Mouse (Mus musculus): ENCODE data around the gene Polr2l.
A peak's percentile ranks its signal among the peaks of the same experiment; 100 is the strongest.

The Polr2l gene

DNA sequence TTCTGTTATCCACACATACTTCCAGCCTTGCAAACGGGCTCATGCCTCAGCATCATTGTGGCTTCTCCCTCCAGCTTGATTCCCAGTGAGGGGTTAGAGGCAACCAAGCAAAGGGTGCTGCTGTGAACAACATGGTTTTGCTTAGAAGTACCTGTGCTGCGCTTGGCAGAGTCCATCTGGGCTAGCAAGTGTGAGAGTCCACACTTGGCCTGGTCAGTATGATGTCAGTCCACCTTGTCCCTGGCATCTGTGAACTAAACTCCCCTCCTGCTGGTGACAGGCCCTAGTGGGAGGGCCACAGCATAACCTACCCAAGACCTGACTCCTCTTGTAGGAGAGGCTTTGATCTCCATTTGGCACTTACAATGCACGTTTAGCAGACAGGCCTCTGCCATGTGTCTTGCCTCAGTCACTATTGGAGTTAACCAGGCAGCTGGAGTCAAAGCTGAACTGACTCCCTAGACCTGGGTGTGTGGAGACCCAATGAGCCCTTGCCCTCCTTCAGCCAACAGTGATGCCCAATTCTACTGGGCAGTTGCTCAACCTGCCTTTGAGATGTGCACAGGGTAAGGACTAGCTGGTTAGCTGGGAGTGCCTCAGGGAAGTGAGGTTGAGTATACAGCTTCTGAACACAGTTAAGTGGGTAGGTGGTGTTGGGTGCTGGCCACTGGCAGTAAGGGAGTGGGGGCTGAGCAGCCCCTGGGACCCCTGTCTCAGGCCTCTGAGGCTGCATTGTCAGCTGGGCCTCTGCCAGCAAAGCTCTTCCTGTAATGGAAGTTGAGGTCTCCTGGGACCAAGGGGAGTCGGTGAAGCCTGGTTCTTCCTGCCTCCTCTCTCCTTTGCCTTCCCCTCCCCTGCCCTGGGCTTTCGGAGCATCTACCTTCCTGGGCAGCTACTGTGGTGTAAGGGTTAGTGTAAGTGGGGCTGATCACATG is 9.5 kb upstream of the Polr2l start:
- DNase-seq = no peak

DNA sequence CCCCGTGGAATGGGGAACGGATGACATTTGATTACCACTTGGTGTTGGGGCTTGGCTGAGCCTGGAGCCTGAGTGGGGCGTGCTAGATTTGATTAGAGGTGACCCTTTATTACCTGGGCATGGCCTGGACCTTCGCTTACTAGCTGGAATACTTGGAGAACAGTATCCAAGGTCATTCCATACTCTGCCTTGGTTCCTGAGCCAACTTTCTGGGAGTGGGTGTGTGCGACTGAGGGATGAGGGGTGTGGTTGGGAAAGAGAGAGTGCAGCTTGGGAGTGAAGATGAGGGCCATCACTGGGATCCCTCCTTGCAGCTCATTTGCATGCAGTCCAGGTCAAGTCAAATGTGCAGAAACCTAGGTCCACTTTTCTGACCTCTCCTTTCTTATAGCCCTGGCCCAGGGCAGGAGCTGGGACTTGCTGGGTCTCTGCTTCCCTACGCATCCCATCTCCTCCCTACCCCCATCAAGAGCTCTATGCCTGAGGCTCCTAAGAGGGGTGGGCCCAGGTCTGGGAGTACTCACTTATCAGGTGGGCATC is 8.3 kb upstream of the Polr2l start:
- DNase-seq = no peak

DNA sequence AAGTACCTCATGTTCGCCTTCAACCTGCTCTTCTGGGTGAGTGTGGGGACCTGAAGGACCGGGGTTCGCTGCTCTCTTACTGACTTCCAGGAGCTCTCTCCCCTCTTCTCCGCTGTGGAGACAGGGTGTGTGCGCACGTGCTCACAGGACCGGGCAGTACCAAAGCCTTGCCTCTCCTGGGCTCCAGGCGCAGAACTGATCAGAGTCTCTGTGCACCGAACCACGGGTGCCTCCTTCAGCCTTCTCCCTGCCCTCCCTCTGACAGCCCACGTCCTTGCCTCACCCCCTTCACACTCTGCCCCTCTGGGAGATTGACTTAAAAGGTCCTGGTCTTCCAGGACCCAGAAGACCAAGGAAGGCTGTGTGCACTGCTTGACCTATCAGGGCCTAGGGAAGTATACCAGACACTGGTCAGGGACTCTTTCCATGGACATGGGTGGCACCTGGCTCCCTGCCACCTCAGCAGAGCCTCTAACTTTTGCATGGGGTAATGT is 7.6 kb upstream of the Polr2l start:
- no peak for DNase-seq

DNA sequence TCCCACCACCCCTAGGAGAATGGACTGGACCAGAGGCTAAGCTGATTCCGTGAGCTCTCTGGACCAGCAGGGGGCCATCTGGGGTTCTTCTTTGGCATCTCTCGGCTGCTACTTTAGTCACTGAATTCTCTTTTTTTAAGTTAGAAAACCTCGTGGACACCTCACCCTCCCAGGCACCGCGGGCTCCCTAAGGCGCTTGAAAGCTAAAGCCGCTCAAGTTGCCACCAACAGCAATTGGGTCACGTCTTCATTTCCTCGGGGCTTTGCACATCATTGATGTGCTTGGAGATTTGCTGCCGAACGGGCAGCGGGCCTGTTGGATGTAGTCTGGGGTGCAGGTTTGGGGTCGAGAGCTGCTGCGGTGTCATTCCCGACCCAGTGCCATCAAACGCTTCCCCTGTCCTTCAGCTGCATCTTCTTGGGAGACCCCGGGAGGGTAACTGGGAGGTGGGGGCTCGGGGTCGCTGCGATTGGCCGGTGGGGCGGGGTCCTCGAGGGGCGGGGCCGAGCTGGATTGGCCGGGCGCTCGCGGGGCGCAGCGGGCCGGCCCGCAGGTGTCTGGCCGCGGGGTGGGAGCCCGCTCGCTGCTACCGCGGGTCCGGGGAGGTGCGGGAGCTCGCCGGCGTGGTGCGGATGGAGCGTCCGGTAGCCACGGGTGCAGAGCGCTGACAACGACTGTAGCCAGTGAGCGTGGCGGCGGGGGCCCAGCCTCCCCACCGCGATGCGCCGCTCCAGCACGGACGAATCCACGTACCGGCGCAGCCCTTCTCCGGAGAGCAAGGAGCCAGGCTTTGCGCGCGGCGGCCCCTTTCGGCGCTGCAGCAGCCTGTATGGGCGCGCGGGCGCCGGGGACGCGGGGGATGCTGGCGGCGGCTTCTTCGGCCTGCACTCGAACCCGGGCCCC is 6.8 kb upstream of the Polr2l start:
- no peak for DNase-seq

DNA sequence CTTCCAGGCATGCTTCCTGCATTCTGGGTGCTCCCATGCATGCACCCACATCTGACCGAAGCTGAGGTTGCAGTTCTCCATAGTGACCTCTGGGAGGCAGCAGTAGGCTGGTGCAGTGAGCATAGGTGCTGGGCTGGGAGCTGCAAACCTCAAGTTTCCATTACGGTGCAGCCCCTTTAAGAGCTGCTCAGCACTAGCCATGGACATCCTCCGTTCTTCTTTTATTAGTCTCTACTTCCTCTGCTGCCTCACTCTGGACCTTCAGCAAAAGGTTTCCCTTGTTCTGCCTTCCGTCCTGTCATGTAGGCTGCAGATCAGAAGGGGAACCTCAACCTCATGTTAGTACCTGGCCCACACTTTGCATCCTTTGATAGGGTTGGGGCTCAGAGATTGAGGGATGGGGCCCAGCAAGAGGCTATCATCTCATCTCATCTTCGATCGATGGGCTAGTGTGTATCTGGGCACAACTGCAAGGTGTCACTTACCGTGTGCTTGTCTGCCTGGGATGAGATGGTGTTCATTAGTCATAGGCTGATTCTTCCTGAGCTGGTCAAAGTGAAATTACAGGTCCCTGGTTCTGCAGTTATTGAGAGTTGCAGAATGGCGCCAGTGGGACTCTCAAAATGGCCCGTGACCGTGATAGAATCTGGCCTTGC is 6.0 kb upstream of the Polr2l start:
- peak; percentile 83 for DNase-seq

DNA sequence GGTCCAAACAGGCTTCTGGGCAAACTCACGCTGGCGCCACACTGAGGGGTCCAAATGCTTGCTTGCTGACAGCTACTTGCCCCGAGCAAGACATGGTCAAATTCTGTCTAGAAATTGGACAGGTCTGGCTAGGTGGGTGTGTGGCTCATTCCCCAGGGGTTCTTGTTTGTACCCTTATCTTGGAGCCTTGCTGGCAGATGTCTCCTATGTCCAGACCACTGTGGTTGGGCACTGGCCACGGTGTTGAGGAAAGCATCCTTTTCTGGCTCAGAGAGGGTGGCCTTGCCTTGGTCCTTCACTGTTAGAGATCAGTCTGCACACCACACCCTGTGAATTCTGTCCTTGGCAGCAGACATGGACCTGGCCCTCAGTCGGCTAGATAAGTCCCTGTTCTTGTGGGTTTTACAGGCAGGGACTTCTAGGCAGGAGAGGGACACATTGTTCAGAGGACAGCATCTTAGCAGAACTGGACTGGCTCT is 3.4 kb upstream of the Polr2l start:
- DNase-seq = no peak

DNA sequence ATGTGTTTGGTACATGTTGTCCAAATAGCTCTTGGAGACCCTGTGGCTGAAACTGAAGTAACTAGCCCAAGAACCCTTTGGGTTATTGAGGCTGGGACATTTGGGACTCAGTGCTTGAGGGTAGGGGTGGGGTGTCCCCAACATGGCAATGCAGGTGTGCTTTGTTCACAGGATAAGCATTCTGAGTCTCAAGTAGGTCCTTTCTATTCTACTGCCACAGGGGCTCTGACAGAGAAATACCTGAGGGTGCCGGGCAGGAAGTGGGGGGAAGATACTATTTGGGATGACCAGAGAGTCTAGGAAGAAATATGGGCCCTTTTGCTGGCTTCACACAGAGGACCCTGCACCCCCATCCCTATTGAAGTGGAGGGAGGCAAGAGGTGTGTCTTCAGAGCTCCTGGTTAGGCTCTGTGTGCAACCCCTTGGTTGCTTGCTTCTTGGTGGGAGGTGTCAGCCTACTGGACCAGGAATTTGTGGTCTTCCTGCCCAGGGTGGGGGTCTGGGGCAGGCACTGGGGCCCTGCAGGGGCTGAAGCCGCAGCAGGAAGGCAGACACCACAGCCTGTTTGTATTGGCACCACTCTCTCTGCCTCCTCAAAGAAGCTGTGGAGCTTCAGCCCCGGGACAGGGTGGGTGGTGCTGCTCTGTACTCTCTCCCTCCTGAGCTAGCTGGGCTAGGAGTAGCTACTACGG is 2.8 kb upstream of the Polr2l start:
- no peak for DNase-seq

DNA sequence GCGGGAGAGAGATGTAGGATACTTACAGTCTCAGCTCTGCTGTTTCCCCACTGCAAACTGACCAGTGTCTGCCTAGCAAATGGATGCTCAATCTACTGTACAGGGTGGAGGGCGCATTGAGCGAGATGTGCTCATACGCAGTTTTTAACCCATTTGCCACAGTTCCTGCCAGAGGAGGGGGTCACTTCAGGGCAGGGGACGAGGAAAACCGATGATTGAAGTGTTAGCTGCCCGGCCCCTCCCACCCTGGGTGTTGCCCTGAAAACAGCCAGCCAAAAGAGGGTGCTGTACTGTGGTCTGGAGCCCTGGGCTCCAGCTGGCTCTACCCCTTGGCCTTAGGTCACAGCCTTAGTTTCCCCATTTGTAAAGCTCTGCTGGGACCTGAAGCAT is 2.0 kb upstream of the Polr2l start:
- DNase-seq = no peak

DNA sequence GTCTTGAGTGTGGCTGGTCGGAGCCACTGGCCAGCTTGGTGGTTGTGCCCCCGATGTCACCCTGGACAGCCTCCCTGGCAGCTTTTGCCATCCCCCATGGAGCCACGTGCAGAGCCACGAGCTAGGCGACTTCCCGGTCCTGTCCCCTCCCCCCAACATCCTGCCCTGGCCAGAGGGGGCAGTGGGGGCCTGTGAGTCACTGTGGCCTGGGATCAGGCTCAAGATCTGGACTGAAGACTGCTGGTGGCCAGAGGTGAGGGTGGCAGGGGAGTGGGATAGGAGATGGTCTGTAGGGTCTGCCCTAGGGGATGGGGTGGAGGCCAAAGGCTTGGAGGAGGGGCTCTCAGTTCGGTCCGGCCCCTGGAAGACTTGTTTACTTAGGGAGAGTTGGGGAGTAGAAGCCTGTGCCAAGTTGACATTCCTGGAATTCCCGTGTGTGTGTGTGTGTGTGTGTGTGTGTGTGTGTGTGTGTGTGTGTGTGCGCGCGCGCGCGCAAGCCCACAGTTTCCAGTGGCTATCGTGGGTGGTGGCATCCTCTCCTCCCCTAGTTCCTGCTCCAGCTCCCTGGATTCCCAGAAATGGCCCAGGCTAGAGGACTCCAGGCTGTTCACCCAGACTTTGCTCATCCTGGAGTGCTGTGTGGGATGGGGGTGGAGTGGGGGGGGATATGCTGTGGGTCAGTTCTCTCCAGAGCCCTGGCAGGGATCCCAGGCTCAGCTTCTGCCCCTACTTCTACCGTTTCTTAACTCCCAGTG is 1.5 kb upstream of the Polr2l start:
- DNase-seq = peak; percentile 94

DNA sequence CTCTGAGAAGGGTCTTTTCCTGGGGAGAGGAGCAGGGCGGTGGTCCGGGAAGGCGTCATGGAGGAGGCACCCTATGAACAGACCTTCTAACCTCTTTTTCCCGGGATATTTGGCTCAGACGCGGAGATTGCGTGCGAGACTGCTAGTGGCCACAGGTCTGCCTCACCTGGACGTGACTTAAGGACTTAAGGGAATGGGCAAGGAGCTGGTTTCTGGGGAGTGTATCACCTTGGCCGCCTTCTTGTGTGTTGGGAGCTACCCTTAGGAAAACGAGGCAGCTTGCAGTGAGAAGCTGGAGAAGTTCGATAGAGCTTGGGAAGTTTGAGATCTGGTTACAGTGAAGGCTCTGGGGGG is 850 bp upstream of the Polr2l start:
- no peak for DNase-seq

DNA sequence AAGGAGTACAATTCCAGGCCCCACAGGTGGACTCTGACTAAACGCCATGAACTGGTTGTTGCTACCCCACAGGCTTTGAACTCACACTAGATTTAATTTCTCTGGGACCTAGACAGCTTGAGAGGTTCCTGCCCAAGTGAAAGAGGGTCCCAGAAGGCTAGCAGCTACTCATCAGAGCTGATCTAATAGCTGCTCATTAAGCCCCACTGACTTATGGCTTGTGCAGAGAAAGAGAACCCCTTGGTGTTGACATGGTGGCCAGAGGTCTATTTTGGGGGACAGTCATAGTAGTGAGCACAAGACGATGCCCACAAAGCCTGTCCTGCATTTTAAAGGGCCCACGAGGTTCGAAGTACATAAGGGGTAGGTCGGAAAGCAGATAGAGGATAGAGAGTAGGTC is 772 bp downstream of the Polr2l start:
- DNase-seq = no peak

DNA sequence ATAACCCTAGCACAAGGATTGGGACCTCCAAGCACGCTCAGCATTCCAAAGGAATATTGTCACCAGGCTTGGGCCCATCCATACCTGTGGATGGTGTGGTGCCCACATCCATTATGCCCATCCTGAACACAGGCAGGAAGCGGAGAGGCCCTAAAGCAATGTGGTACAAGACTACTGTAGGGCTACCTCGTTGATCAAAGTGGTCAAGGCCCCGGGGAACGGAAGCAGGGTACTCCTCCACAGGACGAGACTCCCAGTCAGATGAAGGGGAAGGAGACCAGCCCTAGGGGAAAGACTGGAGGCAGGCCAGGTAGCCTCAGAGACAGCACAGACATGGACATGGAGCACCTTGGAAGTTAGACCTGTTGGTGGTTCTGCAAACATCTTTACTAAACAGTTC is 2.2 kb downstream of the Polr2l start:
- DNase-seq = no peak

DNA sequence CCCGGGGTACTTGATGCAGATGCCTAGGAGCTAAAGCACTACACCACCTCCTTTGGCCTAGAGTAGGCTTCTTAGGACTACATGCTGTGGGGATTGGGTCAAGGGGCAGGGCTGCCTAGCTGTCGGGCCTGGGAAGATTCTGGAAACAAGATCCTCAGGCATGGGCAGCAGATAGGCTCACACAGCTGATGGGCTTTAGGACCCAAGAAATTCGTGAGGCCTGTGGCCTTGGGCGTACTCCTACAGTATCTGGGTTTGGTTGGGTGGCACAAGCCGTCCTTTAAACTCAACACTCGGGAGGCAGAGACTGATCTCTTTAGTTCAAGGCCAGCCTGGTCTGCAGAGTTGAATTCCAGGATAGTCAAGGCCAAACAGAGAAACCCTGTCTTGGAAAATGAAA is 2.7 kb downstream of the Polr2l start:
- DNase-seq = no peak

DNA sequence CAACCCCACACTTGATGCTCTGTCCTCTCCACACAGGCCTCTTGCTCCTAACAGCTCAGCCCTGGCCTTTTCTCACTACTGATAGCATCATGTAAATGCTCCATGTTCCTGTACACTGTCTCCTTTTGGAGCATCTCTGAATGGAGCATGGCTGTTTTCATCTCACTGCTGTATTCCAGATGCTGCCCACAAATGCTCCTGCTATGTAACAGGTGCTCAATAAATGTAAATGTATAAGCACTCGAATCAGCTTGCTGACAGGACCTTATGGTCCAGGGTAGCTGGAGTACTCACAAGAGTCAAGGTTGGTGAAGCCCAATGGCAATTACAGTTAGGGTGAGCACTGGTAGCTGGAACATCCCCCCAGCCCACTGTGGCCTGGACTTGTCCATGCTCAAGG is 3.7 kb downstream of the Polr2l start:
- no peak for DNase-seq

DNA sequence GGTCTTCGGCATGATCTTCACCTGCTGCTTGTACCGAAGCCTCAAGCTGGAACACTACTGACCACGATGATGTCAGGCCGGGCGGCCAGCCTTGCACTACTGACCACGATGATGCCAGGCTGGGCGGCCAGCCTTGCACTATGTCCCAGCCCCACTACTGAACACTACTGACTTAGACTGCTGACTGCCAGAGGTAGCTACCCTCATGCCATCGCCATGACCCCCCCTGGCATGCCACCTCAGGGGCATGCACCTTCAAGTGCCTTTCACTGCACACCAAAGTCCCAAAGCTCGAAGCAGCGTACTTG is 4.3 kb downstream of the Polr2l start:
- DNase-seq = no peak

DNA sequence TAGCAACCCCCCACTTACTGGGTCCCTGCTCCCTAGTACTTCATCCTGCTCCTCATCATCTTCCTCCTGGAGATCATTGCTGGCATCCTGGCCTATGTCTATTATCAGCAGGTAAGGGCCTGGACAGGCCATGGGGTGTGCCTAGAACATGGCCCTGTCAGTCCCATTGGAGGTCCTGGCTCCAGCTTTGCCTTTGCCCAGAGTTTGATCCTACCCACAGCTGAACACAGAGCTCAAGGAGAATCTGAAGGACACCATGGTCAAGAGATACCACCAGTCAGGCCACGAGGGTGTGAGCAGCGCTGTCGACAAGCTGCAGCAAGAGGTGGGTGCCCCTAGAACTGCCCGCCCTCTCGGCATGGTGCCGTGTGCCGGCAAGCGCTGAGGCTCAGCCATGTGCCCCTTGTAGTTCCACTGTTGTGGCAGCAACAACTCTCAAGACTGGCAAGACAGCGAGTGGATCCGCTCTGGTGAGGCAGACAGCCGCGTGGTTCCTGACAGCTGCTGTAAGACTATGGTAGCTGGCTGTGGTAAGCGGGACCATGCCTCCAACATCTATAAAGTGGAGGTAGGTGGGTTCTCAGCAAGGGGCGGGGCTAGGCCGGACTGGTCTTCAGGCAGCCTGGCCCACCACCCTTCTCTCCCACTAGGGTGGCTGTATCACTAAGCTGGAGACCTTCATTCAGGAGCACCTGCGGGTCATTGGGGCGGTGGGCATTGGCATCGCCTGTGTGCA is 4.9 kb downstream of the Polr2l start:
- DNase-seq = no peak

DNA sequence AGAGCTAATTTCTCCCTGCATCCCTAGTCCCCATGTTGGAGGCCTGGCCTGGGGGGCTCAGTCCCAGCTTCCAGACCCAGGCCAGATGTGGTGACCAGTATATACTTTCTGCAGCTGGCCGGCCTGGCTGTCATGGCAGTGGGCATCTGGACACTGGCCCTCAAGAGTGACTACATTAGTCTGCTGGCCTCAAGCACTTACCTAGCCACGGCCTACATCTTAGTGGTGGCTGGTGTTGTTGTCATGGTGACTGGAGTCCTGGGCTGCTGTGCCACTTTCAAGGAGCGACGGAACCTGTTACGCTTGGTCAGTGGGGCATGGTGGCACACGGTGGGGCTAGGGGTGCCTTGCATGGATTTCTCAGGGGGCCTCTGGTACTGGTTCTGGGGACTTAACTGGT is 5.6 kb downstream of the Polr2l start:
- DNase-seq = no peak

DNA sequence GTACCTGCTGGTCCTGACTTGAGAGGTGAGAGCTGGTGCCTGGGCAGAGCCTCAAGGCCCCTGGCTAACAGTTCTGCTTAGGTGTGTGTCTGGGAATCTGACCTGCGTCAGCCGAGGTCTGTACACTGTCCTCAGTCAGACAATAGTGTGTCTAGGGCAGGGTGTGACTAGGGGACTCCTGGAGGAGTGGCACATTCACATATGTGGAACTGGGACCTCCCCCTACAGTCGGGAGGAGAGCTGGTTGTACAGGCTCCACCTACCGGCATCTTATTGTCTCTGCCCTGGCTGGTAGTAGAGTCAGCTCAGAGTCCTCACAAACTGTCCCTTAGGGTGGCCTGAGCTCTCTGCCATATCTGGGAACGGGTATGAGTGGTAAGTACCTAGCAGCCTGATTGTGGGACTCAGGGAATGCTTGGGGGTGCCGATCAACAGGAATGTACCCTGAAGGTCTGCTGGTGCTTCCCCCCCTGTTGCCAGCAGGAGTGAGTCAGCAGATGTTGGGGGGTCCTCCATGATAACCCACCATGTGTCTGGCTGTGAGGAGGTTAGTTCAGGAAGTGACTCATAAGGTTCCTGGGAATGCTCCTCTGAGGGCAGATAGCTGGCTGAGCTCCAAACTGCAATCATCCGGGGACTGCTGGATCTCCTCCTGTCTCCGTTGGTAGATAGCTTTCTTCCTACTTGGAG is 6.3 kb downstream of the Polr2l start:
- peak; percentile 82 for DNase-seq

DNA sequence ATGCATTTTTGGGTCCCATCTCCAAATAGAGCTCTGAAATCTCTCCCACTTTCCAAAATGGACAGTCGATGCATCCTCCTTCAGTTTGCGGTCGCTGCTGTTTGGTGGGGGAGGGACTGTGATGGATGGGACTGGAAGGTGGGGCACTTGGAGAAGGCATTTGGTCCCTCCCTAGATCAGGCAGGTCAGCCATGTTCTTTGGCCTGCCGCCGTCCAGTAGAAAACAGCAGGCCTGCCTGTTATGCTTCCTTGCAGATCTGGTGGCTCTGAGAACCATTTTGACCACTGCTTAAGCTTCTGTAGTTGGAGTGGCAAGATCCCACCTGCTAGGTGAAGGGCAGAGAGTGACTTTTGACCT is 6.8 kb downstream of the Polr2l start:
- DNase-seq = no peak
